Mouse (Mus musculus) left cerebral cortex, postnatal 10 days (tissue): Measurements from ENCODE around the gene Rrp9. TPM values are rescaled to one million over a fixed set of nuclear protein-coding genes. Genes with fewer than 3 reads are reported as not detected.

ENCODE experiments used
- DNase-seq, 2 experiments: peaks; one replicate each; pipeline ENCODE4 v3.0.0; 2021 to 2022; ENCODE audit warnings: low spot score in 2 of 2, mixed read lengths in 1 of 2; ENCODE audit errors: extremely low spot score in 1 of 2
- intact Hi-C: fragments of 180-260 bp; cut with DNase I; formaldehyde crosslinking; loops from one replicate; pipeline ENCODE4 v1.15.1; 2025
- total RNA-seq, 2 experiments: library from RNA; stranded (reverse); gene quantifications; 2 replicates each; pipeline ENCODE4 v1.2.3; 2021

Rrp9 gene
- total RNA-seq, 2 experiments from 2014 or later, result 37.3 to 37.7 TPM

DNA sequence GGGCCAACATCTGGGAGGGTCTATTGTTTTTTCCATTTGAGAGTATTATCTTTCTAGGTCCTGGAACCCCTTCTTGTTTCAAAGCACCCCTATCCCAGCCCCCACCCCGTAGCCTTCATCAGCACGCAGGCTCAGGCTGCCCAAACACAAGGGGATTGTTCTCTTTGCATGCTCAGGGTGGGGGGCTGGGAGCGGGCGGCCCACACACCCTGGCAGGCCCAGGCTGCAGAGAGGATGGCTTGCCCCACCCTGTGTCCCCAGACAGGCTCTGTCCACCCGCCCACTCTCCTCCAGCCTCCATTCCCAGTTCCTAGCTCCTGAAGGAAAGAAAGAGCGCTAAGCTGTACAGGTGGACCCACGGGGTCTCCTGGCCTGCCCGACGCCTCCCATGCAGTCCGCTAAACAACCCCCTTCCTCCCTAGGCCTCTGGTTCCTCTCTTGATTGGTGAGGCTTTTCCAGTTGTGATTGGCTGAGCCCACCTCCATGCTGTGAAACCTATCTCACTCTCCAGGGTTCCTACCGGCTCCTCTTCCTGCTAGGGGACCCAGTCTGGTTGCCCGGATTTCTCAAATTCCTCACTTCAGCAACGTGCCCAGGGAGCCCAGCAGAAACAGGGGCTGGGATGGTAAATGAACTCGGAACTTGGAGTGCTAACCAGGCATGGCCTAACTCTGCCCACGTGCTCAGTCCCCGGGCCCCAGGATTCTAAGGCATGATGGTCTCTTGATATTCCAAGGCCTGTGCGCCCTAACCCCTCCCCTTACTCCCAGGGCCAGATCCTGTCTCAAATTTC lies 20.7 kb upstream of the Rrp9 start:
- DNase-seq, result no peak
- intact Hi-C loops, result no loop called here

DNA sequence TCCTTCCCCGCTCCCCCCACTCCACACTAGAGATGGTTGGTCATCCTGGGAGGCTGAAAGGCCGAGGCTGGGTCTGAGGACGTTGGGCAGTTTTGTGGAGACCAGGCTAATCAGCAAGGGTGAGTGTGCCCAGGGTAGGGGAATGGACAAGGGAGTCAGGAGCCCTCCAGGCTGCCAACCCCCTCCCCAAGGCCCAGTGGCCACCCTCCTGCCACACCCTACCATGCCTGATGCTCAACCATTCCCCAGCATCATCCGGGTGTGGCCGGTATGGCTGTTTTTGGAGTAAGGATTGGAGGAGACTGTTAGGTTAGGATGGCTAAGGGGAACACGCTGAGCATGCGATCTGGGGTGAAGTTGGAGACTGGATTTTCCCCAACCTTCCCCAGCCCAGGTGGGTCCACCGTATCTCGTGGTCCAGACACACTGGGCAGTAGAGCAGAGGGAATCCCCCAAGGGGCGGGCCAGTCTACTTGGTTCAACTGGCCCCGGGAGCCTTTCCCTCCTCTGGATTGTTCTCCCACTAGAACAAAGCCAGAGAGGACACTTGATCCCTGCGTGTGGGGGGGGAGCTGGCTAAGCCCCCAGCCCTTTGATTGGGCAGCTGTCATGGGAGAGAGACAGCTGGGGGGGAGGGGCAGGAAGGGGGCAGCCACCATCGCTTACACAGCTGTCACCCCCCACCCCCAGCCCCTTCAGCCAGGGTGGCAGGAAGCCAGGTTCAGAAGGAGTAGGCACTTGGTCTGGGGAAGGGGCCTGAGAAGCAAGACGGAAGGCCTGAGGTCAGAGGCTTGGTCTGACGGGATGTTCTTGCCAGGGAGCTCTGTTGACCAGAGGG lies 19.2 kb upstream of the Rrp9 start:
- peak in 1 of 2 experiments; percentile 69 for DNase-seq
- intact Hi-C loops, result no loop called here

DNA sequence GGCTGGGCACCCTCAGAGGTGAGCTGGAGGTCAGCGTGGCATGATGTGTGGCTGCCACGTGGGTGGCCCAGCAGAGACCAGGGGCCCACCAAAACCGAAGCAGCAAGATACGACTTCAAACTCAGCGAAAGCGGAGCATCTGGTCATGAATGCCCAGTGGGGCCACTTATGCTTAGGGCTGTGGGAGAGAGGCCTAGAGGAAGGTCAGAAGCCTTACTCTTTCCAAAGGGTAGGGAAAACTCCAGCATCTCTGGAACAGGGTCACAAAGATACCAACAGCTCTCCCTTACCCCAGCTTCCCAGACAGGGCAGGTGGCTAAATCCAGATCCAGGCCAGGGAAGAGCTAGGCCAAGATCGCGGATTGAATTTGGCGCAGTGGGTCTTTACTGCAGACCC lies 18.6 kb upstream of the Rrp9 start:
- intact Hi-C loops, result no loop called here
- DNase-seq, result no peak

DNA sequence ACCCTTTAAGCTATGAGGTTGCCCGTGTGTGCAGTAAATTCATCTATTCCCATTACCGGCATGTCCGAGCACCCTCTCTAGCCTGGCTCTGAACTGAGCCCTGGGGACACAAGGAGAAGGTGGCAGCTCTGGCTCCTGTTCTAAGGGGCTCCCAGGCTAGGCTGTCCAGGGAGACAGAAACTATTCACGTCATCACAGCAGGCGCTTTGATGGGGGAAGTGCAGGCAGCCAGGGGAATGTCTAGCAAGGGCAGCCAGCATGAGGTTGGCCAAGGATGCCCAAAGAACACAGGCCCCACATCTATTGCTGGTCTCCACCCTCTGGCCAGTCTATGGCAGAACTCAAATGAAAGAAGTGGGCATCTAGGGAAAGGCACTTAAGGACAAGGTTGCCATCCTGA lies 17.8 kb upstream of the Rrp9 start:
- intact Hi-C loops, result no loop called here
- DNase-seq, result no peak

DNA sequence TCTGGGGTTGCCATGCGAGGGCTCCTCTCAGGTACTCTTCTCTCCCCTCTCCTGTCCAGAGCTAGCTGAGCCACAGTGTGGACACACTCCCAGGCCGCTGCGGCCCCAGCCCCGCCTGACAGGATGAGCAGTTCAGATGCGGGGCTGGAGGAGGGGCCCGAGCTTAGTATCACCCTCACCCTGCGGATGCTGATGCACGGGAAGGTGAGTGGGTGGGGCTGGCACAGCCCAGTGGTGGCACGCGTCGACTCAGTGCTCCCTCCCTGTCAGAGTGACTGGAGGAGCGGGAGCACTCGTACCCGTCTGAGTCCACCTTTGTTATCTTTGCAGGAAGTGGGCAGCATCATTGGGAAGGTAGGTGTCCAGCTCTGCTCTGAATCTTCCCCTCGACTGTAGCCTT lies 15.8 kb upstream of the Rrp9 start:
- intact Hi-C loops, result no loop called here
- DNase-seq, result no peak

DNA sequence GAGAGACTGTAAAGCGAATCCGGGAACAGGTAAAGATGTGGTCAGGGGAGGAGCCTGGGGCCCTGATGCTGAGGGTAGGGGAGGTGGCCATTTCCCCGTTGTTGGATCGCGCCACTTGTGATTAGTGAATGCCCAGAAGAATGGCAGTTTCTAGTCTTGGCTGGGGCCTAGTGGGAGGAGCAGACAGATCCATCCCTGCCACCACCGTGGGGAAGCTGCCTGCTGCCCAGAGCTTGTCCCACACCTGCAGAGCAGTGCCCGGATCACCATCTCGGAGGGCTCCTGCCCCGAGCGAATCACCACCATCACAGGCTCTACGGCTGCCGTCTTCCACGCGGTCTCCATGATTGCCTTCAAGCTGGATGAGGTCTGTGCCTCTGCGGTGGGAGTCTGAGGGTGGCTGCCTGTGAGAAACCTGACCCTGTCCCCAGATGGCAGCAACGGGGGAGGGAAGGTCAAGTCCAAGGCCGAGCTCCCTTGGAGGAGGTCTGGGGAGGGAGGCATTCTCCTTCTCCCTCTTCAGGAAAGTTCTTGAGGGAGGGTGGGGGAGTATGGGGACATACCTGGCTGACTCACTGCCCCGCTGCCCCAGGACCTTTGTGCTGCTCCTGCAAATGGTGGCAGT lies 15.2 kb upstream of the Rrp9 start:
- no peak for DNase-seq
- intact Hi-C loops, result no loop called here

DNA sequence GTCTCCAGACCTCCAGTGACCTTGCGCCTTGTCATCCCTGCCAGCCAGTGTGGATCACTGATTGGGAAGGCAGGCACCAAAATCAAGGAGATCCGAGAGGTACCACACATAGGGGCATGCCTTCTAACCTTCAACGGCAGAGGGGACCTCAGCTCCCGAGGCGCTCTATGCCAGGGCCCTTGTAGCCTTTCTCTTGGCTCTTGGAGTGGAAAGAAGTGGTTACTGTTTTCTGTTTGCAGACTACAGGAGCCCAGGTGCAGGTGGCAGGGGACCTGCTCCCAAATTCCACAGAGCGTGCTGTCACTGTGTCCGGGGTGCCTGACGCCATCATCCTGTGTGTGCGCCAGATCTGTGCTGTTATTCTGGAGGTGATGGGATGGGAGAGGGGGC lies 14.7 kb upstream of the Rrp9 start:
- intact Hi-C loops, result no loop called here
- DNase-seq, result no peak

DNA sequence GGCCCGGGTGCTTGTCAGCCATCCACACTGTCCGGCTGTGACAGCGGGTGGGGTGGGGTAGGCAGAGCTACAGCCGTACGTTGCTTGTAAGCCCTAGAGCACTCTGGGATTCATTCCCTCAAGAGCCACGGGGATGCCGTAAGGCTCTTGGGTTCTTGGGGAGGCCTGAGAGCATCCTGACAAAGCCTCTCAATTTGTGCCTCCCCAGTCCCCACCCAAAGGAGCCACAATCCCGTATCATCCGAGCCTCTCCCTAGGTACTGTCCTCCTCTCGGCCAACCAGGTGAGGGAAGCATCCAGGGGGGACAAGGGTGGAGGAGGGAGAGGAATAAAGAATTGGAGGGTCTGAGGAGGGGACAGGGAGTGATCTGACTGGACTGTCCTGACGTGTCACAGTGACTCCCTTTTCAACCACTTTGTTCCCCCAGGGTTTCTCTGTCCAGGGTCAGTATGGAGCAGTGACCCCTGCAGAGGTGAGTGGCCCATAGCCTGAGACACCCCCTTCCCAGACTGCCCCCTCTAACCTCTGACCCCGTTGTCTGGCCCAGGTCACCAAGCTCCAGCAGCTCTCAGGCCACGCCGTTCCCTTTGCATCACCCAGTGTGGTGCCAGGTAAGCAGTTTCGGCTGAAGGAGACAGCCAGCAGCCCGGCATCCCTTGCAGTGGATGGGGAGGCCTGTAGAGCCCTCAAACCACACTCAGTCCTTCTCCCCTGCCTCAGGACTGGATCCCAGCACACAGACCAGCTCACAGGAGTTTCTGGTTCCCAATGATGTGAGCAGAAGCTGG lies 13.9 kb upstream of the Rrp9 start:
- no peak for DNase-seq
- intact Hi-C loops, result no loop called here

DNA sequence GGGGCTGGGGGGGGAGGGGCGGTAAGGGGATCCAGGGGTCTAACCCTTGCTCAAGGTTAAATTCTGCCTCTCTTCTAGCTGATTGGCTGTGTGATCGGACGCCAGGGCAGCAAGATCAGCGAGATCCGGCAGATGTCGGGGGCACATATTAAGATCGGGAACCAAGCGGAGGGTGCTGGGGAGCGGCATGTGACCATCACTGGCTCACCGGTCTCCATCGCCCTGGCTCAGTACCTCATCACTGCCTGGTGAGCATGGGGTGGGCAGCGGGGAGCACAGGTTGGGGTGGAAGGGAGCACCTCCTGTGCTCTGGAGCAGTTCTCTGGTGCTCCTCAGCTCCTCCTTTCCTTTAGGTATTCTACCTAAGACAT lies 13.3 kb upstream of the Rrp9 start:
- DNase-seq, result no peak
- intact Hi-C loops, result no loop called here

DNA sequence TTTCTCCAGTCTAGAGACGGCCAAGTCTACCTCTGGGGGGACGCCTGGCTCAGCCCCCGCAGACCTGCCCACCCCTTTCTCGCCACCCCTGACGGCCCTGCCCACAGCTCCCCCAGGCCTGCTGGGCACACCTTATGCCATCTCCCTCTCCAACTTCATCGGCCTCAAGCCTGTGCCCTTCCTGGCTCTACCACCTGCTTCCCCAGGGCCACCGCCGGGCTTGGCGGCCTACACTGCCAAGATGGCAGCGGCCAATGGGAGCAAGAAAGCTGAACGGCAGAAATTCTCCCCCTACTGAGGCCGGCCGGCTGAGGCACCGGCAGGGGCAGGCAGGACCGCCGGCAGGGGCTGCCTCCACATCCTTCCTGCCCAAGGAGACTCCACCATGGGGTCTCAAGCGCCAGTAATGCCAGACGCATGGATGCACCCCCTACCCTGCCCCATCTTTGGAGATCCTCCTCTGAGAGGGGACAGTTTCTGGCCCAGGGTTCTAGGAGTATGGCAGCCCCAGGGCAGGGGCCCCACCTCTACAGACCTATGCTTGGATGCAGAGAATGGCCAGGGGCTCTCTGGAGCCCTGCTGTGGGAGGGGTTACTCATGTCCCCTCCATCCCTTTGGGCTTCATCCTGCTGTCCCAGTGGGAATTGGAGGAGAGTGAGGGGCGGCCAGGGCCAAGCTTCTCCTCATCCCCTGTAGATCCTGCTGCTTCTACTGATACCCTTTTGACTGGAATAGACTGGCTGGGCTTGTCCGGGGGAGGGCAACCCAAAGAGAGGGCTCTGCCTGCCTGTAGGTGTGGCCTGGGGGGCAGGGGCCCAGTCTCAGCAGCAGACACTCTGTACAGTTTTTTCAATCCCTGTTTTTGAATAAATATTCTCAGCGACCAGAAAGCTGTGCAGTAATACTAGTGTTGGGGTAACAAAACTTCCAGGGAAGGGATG lies 12.4 kb upstream of the Rrp9 start:
- DNase-seq, result no peak
- intact Hi-C loops, result no loop called here

DNA sequence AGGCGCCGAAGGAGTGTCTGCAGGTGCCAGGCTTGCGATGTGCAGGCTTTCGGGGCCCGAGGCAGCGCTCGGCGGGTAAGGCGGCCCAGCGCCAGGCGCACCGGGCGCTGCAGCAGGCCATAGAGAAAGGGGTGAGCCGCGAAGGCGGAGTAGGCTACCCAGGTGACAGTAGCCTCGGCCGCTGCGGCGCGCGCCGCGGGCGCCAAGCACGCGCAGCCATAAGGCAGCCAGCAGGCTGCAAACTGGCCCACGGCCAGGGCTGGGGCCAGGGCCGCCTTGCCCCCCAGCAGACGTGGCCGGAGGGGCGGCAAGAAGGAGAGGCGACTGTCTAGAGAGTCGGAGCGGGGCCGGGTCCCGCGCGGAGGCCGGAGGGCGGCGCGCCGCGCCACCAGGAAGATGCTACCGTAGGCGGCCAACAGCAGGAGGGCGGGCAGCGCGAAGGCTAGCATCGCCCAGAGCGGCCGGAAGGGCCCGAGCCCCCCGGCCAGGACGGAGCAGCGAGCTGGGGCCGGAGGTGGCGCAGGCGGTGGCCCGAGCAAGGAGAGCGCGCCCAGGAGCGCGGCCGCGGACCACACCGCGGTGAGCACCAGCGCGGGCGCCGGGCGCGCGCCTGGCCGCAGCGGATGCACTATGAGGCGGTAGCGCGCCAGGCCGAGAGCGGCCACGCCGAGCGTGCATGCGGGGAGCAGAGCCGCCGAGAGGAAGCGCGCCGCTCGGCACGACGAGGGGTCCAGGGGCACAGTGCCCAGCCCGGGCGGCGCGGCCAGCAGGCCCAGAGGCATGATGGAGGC lies 10.8 kb upstream of the Rrp9 start:
- intact Hi-C loops, result no loop called here
- DNase-seq, result peak; percentile 54 to 89

DNA sequence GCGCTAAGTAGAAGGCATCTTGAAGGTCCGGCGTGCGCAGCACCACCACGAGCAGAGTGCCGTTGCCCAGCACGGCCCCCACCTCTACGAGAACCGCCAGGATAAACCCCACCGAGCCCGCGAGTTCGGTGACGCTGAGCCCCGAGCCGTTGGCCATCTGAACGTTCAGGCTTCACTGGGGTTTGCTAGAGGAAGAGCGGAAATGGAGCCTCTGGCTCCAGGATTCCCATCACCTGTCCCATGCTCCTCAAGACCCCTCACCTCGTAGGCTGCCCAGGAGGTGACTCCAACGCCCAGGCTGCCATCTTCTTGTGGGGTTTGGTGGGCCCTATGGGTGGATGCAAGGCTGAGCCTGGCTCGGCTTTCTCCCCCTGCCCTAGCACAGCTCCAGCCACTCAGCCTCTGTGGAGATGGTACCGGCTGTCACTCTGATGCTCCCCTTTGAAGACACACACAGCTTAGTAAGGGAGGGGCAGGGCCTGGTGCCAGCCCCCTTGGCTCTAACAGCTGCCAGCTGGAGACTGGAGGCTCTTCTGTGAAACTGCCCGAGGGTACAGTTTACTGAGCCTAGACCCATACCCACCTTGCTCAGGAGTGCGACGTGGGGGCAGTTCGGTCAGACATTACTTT lies 10.1 kb upstream of the Rrp9 start, which contains the start of gene Gpr62:
Gene Gpr62, minus strand, starts transcription at position 368 of the 630 bp plus-strand sequence.
- intact Hi-C loops, result no loop called here
- DNase-seq, result no peak

DNA sequence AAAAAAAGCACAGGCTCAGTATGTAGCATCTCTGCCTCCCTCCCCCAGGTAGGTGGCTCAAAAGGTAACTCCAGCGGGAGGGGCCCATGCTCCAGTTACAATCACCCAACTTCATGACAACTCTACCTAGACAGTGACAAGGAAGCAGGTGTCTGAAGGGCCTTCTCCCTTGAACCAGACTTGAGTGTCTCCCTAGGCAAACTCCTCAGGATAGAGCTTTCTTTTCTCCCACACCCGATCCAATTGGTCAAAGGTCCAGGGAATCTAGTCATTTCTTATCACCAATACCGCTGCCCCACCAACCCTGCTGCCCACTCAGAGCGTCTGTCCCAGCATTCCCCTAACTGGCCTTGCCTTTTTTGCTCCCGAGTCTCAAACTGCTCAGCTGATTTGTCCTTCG lies 9.0 kb upstream of the Rrp9 start:
- DNase-seq, result no peak
- intact Hi-C loops, result no loop called here

DNA sequence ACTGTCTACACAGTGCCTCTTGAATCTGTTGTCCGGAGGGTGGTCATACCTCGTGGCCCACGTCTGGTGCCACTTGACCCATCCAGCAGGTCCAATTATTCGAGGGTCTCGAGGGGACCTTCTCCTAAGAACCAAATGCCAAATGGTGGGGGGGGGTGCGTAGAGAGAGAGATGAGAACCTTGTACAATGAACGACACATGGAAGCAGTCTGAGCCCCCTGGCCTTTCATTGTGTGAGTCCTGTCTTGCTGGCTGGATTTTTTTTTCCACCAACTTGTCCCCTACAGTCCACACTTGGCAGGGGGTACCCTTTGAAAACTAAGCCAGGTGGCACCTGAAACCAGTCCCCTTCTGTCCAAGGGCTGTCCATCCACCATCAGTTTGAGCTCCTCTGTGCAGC lies 8.0 kb upstream of the Rrp9 start:
- DNase-seq, result no peak

DNA sequence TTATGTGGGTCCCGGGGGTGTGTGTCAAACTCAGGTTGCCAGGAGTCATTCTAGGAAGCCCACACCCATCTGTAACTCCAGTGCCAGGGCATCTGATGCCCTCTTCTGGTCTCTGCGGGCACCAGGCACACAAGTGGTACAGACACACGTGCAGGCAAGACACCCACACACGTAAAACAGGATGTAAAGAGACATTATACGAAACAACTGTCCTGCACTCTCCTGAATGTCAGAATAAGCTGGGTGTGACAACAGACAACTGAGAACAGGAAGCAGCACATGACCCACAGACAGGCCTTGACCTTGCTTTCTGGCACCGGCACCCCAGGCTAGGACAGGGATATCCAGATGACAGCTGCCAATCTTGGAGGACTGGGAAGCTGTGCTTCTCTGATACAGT lies 6.4 kb upstream of the Rrp9 start:
- intact Hi-C loops, result no loop called here
- DNase-seq, result no peak

More for the DNA sequence above, 8.0 kb upstream of the Rrp9 start:
- intact Hi-C loops, result no loop called here

DNA sequence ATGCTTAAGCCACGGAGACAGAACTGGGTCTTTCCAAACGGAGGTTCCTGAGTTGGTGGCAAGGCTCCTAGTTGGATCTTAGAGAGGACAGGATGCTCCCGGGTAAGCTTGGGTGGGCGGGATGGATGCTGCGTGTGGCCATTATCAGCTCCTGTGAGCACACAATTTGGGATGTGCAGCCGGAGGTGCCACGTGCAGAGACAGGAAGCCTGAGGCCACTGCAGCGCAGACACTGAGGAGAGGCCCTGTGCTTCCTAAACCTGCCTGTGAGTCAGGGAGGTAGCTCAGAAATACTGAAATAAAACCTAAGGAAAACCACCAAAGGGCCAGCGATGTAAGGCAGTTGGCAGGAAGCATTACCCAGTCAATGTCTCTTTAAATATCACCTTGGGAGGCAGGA lies 6.0 kb upstream of the Rrp9 start:
- intact Hi-C loops, result no loop called here
- peak in 1 of 2 experiments; percentile 13 for DNase-seq
